Mouse (Mus musculus) kidney, adult 2 months (tissue): ENCODE results near the gene Gltp. TPM values are rescaled to one million over a fixed set of nuclear protein-coding genes. Genes with fewer than 3 reads are reported as not detected.

Source experiments
- DNase-seq: peaks from one replicate; pipeline ENCODE4 v3.0.0; 2021
- H3K27ac ChIP-seq: fragments of 200-500 bp; 2 replicates; pipeline ENCODE4 v1.5.1; 2012; ENCODE audit warnings: low read depth, low read length, control low read depth, inconsistent platforms; ENCODE audit not compliant: insufficient read depth
- H3K27me3 ChIP-seq: fragments of 200-500 bp; replicated peaks from 2 replicates; pipeline ENCODE4 v1.6.1; 2012; ENCODE audit warnings: mild to moderate bottlenecking, moderate library complexity, low read length, inconsistent platforms; ENCODE audit not compliant: control insufficient read depth, insufficient read depth
- H3K36me3 ChIP-seq: fragments of 200-500 bp; 2 replicates; pipeline ENCODE4 v1.6.1; 2012; ENCODE audit warnings: mild to moderate bottlenecking, moderate library complexity, low read length, inconsistent platforms; ENCODE audit not compliant: control insufficient read depth, insufficient read depth
- H3K4me1 ChIP-seq: fragments of 200-500 bp; 2 replicates; pipeline ENCODE4 v1.6.1; 2011; ENCODE audit warnings: low read length; ENCODE audit not compliant: control insufficient read depth, insufficient read depth
- H3K4me3 ChIP-seq: fragments of 200-500 bp; 2 replicates; pipeline ENCODE4 v1.5.1; 2011; ENCODE audit warnings: mild to moderate bottlenecking, low read depth, low read length, control low read depth; ENCODE audit not compliant: insufficient read depth
- CTCF ChIP-seq: fragments of 200-500 bp; conservative IDR thresholded peaks from 2 replicates; pipeline ENCODE4 v1.5.1; 2011; ENCODE audit warnings: low read depth, mild to moderate bottlenecking, control low read depth, low read length, moderate library complexity, mixed read lengths; ENCODE audit not compliant: insufficient read depth, insufficient read length
- POLR2A ChIP-seq: fragments of 200-500 bp; IDR thresholded peaks from one replicate; pipeline ENCODE4 v1.6.1; 2011; ENCODE audit warnings: low read depth, low read length, control low read depth
- WGBS: fragments of 180-500 bp; shearing (Covaris S2); methylation state at CpG from one replicate; pipeline ENCODE4 v1.1.7; 2018; 5-methylcytosine and 5-hydroxymethylcytosine counted together
- polyA plus RNA-seq: library from polyadenylated mRNA; depleted of rRNA; stranded (reverse); fragments of >200 nt; gene quantifications from 2 replicates; pipeline ENCODE4 v1.2.3, GENCODE M21; 2012; rRNA removed

Gltp gene
- polyA plus RNA-seq, 1 experiment, result 89.1 TPM

GRCm38 (mm10) chr5:114638769-114639644, 51.8 kb downstream of the Gltp start:
- WGBS, result 19% methylated on average over 22 of the region's 22 CpGs
- no peak overlapping the region for H3K27ac ChIP-seq
- DNase-seq, result peak; percentile 90
- H3K4me3 ChIP-seq, result no peak overlapping the region
- TF ChIP-seq CTCF, result peak; percentile 88
- no peak for TF ChIP-seq POLR2A
- H3K27me3 ChIP-seq, result no peaks in the 10 kb centered on the region
- no peaks in the 10 kb centered on the region for H3K4me1 ChIP-seq
- H3K36me3 ChIP-seq, result no peaks in the 10 kb centered on the region

- no peaks in the 10 kb centered on the region; the same call in 1 of the 2 replicates for H3K36me3 ChIP-seq
- TF ChIP-seq POLR2A (no peak), CTCF (no peak)
- no peak overlapping the region for H3K27ac ChIP-seq
- H3K4me3 ChIP-seq, result no peak overlapping the region
- no peaks in the 10 kb centered on the region for H3K4me1 ChIP-seq
- DNase-seq, result no peak
- 83% methylated on average over 25 of the region's 25 CpGs for WGBS
- H3K27me3 ChIP-seq, result no peaks in the 10 kb centered on the region
Measured at GRCm38 (mm10) chr5:114636091-114636490, 54.7 kb downstream of the Gltp start.

- Histone ChIP-seq H3K27me3 (no peaks in the 10 kb centered on the region), H3K36me3 (no peaks in the 10 kb centered on the region; the same call in 1 of the 2 replicates), H3K4me1 (no peaks in the 10 kb centered on the region), H3K27ac (no peak overlapping the region), H3K4me3 (no peak overlapping the region)
- DNase-seq, result peak; percentile 40
- peak; percentile 47 for TF ChIP-seq CTCF
- TF ChIP-seq POLR2A, result no peak
- 62% methylated on average over 2 of the region's 2 CpGs for WGBS
Measured at GRCm38 (mm10) chr5:114631336-114631735, 59.4 kb downstream of the Gltp start.

GRCm38 (mm10) chr5:114625590-114625989, 65.2 kb downstream of the Gltp start:
- WGBS, result 11% methylated on average over 3 of the region's 3 CpGs
- H3K36me3 ChIP-seq, result no peaks in the 10 kb centered on the region
- DNase-seq, result peak; percentile 54

GRCm38 (mm10) chr5:114620305-114620704, 70.5 kb downstream of the Gltp start:
- H3K27ac ChIP-seq, result no peak overlapping the region
- peak; percentile 31 for DNase-seq
- WGBS, result 46% methylated on average over 6 of the region's 6 CpGs
- H3K27me3 ChIP-seq, result no peaks in the 10 kb centered on the region
- no peaks in the 10 kb centered on the region for H3K4me1 ChIP-seq
- H3K4me3 ChIP-seq, result no peak overlapping the region
- H3K36me3 ChIP-seq, result no peaks in the 10 kb centered on the region
- TF ChIP-seq POLR2A (no peak), CTCF (peak; percentile 87)

More at GRCm38 (mm10) chr5:114625590-114625989, 65.2 kb downstream of the Gltp start:
- H3K27me3 ChIP-seq, result no peaks in the 10 kb centered on the region
- H3K27ac ChIP-seq, result no peak overlapping the region
- H3K4me1 ChIP-seq, result no peaks in the 10 kb centered on the region
- no peak for TF ChIP-seq POLR2A
- TF ChIP-seq CTCF, result peak; percentile 73
- no peak overlapping the region for H3K4me3 ChIP-seq

Other genes with a start within 250 kb of the Gltp start
- 16.9 and 18.7 TPM in 2 replicates for gene Mmab, start 246.9 kb downstream of the Gltp start, polyA plus RNA-seq
- gene Mvk, start 246.7 kb downstream of the Gltp start, polyA plus RNA-seq, result 25.2 and 27.0 TPM in 2 replicates
- 4.9 and 5.5 TPM in 2 replicates for gene Fam222a, start 123.0 kb downstream of the Gltp start, polyA plus RNA-seq
- 127 and 164 TPM in 2 replicates for gene Trpv4, start 32.6 kb downstream of the Gltp start, polyA plus RNA-seq
- gene Tchp, start 16.8 kb upstream of the Gltp start, polyA plus RNA-seq, result 11.4 and 12.1 TPM in 2 replicates
- 47.7 and 51.6 TPM in 2 replicates for gene Ankrd13a, start 83.7 kb upstream of the Gltp start, polyA plus RNA-seq
- gene Git2, start 84.5 kb upstream of the Gltp start, polyA plus RNA-seq, result 30.5 and 32.3 TPM in 2 replicates
- gene 1500011B03Rik, start 132.5 kb upstream of the Gltp start, polyA plus RNA-seq, result 30.2 and 34.7 TPM in 2 replicates
- not detected in 2 replicates for gene 4930519G04Rik, start 162.7 kb upstream of the Gltp start, polyA plus RNA-seq
- gene Gm9936, start 167.7 kb upstream of the Gltp start, polyA plus RNA-seq, result not detected in 2 replicates
- 10.2 and 11.2 TPM in 2 replicates for gene Oasl2, start 206.0 kb upstream of the Gltp start, polyA plus RNA-seq
- gene Oasl1, start 232.3 kb upstream of the Gltp start, polyA plus RNA-seq, result 4.3 and 5.7 TPM in 2 replicates